Mouse (Mus musculus) c-Kit-positive CD71-positive TER-119-negative erythroid progenitor cells, embryonic 14.5 days (primary cell): Measurements from ENCODE around the gene Rtn2.

Experiments
- DNase-seq: peaks from one replicate; pipeline ENCODE4 v3.0.0-alpha.2; 2013; ENCODE audit warnings: low read depth

Rtn2 gene

DNA sequence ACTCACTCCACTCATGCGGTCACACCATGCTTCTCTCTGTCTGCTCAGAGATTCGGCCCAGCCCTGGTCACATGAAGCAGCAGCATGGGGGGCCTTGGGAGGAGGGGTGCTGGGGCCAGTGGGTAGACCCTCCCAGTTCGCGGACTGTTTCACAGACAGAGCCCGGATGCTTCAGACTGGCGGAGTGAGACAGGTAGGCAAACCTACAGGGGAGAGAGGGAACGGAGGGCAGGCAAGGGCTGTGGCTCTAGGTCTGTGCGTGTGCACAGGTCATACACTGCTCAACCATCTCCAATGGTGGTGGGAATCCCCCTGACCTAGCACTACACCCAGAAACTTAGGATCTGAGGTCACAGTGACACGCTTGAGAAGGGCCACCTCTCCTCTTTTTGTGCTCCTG lies 37.0 kb downstream of the Rtn2 start:
- DNase-seq: no peak

DNA sequence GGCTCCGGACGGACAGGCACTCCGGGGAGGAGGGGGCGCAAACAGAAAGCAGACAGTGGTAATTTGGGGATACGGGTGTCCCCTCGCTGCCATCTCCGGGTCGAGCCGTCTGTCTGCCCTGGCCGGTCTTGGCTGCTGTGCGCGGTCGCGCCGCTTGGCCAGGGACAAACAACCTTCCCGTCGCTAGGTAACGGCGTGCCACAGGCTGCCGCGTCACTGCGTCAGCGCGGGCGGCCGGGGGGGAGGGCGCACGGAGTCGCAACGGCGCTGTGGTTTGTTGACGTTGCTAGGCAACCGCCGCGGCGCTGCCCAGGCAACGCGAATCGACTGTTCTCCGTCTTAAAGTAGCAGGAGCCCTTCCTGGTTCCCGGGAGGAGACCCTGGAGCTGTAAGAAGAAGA lies 37.5 kb downstream of the Rtn2 start:
- peak; percentile 92 for DNase-seq

DNA sequence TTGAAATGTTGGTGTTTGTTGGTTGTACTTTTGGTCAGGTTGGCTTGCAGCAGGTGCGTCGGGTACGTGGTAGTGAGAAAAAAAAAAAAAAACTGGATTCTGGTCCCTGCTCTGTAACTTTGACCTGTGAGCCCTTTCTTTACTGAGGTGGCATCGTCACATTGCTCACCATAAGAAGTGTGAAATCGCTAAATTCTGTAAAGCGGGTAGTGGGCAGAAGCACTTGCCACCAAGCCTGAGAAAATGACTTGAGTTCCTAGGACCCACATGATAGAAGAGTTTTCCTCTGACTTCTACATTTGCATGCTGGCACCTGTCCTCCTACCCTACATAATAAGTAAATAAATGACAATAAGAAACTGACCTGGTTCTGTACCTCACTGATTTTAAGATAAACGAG lies 38.2 kb downstream of the Rtn2 start:
- DNase-seq: no peak

DNA sequence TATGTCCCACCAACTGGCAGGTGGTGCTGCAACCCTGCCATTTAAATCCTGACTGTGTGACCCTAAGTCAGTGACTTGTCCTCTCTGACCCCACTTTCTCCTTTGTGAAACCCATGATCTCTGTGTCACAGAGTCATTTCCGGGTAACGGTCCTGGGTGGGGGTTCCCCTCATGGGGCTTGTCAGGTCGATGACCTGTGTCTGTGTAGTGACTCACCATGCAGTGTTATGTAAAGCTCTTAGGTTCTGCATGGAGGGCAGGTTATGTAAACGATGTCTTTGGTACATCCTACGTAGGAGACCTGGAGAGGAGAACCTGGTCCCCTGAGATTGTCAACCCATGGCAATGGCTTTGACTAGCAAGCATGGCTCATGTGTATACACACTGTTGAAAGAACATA lies 39.0 kb downstream of the Rtn2 start:
- no peak for DNase-seq

DNA sequence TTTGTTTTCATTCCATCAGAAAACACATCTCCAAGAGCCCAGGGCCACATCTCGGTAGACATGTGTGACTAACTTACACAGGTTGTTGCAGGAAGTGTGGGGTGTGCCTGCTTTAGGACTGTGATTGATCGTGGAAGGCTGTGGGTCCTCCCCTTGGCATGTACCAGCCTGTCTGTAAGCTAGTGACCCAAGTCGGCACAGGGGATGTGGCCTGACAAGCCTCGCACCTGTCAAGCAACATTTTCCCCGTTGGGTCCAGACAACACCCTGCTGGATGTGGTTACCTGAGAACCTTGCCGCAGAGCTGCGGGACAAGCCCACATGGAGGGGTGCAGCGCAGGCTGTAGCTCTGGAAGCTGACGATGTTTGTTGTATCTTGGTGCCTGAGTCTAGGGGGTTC lies 40.1 kb downstream of the Rtn2 start:
- no peak for DNase-seq

DNA sequence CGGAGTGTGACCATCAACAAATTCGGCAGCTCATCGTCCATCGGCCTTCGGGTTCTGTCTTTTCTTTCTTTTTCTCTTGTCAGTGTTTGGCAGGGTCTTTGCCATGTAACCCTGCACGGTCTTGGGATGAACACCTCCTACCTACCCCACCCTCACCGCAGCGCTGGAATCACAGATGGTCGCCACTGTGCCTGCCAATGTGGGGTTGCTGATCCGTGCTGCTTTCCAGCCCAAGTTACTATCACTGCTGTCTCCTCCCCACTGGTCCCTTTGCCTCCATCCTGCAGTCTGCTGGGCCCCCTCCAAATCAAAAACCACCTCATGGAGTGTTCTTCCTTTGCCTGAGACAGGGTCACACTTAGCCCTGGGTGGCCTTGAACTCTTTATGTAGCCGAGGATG lies 41.8 kb downstream of the Rtn2 start:
- DNase-seq: no peak

DNA sequence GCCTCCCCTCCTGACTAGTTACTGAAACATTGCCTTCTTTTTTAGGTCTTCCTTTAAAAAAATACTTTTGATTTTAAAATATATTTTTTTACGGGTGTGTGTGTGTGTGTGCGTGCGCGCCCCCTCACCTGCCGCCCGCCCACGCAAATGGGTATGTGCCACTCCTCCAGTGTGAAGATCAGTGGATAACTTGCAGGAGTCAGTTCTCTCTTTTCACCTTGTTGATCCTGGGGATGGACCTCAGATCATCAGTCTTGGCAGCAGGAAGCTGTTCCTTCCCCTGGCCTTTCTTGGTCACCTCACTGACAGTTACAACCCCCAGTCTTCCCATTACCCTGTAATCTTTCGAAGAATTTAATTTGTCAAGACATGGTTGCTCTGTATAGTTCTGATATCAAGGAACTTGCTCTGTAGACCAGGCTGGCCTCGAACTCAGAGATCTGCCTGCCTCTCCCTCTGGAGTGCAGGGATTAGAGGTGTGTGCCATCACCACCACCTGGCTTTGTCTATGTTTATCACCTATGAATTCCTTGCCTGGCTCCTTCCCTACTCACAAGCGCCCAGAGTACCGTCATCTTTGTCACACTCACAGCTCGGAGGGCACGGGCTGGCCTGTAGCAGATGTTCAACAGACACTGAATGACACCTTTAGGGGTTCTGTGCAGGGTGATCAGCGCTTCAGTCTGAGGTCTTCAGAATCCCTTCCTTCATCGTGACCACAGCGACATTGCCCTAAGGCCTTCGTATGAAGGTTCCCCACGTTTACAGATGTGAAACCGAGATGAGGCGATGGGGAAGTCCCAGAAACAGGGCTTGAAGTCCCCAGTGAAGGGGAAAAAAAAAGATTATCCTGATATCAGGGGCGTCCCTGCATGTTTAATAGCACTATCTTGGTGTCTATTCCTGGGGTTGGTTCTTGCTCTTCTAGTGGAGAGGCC lies 43.1 kb downstream of the Rtn2 start:
- DNase-seq: peak; percentile 66

DNA sequence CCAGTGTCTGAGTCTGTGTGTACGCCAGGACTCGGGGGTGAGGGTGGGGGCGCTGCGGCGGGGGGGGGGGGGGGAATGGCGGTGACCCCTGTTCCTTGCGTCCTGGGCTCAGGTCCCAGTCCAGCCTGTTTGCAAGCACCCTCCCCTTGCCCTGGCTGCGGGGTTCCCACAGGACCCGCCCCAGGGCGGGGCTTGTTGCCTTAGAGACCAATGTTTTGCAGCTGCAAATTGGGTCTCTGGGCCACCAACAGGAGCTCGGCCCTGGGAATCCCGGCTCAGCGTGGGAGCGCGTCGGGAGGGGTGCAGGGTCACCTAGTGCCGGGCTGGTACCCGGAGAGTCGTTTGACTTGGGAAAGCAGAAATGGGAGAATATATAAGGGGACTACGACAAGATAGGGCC lies 43.9 kb downstream of the Rtn2 start:
- DNase-seq: peak; percentile 87

DNA sequence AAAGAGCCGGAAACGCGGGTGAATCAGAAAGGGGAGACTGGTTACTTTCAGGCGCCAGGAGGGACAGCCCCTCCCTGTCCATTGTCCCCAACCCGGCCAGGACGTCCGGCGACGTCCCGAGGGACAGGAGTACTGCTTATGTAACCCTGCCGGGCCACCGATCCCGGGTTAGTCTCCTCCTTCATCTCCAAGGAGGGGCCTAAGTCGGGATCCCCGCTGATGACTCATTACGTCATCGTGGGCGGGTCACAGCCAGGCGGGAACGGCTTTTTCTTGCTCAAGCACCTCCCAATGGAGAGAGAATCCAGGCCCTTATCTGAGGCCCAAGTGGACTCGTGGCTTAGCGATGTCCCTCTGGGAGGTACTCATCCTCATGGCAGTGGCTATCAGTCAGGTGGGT lies 44.7 kb downstream of the Rtn2 start:
- DNase-seq: peak; percentile 94

DNA sequence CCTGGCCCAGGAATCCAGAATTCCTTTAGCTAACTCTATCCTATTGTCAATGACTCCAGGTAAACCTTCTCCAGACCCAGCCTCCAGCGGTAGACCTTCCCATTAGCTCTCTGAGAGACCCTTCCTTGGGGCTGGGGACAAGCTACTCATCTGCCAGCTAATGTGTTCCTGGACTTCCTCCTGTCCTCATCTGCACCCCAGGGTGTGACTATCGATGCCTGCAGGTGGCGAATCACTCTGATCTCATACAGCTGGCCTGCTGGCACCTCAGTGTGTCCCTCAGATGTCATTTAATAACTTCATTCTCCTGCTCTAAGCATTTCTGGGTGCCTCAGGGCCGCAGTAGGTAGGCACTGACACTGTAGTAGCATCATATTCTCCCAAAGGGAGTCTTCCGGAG lies 45.4 kb downstream of the Rtn2 start:
- no peak for DNase-seq

DNA sequence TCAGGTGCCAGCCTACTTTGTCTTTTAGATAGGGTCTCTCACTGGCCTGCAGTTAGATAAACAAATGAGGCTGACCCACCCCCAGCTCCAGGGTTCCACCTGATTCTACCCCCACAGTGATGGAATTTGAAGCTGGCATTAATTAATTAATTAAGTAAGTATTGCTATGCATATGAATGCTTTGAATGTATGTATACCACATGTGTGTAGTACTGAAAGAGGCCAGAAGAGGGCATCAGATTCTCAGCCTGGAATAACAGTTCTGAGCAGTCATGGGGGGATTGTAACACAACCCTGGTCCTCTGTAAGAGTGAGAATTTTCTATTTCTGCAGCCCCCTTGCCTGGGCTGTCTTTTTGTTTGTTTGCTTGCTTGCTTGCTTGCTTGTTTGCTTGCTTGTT lies 46.0 kb downstream of the Rtn2 start:
- no peak for DNase-seq

DNA sequence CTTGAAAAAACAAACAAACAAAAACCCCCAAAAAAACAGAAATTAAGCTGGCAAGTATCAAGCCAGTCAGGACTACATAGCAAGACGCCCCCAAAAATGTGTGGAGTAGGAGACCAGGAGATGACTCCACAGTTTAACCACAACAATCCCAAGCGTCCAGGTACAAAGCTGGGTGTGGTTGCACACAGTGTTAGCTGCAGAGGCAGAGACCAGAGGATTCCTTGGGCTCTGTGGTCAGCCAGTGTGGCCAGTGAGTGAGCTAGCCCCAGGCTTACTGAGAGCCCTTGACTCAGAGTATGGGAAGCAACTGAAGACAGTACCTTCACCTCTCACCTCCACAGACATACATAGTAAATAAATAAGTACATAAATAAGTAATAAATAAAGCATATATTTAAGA lies 49.5 kb downstream of the Rtn2 start:
- no peak for DNase-seq

DNA sequence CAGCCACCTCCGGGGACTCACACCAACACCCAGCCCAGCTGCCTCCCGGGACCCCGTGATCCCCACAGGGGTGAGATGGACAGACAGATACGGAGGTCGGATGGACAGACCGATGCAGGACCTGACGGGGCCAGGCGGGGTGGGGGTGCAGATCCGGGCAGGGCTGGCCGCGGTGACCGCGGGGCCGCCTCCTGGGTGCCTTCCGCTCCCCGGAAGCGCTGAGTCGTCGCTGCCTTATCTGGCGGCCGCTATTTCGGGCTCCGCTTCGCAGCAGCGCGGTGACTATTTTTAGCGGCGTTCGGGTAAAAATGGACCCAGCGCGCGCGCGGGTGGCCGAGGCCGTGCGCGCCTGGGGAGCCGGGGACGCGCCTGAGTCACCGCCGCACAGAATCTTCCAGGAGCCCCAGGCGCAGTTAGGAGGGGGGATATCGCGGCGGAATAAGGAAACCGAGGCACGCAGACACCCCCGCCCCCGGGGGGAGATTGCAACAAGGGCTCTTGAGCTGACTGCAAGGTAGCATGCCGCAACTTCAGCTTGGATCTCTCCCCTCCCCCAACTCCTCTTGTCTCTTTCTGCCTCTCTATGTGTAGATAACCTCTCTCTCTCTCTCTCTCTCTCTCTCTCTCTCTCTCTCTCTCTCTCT lies 50.4 kb downstream of the Rtn2 start:
- no peak for DNase-seq

DNA sequence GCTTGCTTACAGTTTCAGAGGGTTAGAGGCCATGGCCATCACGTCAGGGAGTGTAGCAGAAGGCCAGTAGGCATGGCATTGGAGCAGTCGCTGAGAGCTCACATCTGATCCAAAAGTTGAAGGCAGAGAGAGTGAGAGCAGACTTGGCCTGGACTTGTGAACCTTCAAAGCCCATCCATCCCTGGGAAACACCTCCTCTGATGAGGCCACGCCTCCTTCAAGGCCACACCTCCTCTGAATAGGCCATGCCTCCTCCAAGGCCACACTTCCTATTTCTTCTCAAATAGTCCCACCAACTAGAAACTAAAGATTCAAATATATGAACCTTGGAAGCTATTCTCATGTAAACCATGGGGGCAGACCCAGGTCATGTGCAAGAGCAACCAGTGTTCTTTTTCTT lies 53.2 kb downstream of the Rtn2 start:
- DNase-seq: no peak

DNA sequence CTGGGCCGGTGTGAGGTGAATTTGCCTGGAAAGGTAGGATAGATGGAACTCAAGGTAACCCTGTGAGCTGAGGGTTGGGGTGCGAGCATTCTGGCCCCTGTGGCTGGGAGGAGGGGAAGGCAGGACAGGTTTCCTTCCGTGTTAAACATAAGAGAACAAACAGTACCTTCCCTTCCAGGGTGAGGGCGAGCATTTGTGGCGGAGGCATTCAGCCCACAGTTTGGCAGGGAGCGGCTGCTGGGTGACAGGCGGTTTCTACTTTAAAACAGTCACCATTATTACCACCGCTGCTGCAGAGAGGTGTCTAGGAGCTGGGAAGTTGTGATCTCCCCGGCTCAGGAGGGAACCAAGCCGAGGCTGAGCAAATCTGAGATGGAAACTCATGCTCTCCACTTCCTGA lies 54.7 kb downstream of the Rtn2 start:
- DNase-seq: no peak

DNA sequence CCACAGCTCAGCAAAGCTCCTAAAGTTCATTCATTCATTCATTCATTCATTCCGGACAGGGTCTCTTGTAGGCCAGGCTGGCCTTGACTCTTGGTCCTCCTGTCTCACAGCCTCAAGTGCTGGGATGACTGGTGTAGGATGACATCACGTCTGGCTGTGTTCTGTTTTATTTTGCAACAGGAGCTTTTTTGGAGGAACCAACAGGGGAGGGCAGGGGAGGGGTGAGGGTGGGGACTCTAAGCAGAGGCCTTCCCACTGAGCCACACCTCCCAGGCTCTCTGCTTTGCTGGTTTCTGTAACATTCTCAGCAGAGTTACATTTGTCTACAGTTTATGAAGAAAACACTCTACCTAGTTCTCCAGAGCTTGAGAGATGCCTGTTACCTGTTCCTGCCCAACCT lies 55.6 kb downstream of the Rtn2 start:
- DNase-seq: no peak

DNA sequence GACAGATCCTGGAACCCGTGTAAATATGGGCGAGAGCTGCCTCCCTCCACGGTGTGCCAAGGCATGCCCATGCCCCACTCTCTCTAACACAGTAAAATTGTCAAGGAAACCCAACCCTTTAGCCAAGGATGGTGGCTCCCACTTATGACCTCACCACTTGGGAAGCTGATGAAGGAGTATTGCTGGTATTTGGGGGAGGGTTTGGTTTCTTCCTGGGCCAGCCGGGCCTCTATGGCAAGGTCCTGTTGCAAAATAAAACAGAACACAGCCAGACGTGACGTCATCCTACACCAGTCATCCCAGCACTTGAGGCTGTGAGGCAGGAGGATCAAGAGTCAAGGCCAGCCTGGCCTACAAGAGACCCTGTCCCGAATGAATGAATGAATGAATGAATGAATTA lies 56.2 kb downstream of the Rtn2 start:
- DNase-seq: no peak

DNA sequence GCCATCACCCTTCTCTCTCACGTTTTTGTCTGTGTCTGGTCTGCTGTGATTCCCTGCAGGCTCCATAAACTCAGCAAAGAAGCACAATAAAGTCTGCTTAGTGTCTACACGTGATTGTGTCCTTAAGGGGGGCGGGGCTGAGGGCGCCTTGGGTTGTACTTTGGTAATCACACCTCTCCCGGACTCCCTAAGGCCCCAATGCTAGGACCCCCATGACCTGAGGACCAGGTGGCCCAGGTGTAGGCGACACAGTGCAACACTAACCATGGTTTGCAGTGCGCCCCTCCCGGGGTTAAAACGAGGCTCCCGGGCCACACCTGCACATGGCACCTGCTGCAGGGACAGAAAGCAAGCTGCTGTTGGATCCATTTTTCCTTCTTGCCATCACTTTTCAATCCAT lies 58.8 kb downstream of the Rtn2 start:
- no peak for DNase-seq

DNA sequence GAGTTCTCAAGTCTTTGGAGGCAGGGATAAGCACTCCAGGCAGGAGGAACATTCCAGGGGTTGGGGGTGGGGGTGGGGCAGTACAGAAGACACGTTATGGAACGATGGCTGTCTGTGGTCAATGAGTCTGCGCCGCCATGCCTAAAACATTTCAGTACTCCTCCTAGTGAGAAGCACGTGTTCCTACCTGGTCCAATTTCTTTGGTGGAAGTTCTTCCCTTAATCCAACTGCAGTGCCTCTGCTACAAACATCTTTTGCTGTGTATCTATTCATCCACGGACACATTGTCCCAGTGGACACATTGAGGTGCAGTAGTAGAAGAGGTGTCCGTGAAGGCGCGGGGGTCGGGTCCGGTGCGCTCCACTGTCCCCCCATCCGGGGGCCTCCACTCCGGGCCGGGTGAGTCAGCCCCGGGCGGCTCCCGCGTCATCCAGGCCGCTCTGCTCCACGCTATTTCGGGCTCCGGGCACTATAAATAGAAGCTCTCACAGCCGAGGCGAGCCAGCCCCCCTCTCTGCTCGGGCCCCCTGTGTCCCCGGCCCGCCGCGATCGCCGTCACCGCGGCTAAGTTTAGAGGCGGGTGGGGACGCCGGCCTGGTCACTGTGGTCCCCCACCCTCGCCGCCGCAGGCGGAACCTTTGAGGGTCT lies 59.5 kb downstream of the Rtn2 start:
- no peak for DNase-seq

DNA sequence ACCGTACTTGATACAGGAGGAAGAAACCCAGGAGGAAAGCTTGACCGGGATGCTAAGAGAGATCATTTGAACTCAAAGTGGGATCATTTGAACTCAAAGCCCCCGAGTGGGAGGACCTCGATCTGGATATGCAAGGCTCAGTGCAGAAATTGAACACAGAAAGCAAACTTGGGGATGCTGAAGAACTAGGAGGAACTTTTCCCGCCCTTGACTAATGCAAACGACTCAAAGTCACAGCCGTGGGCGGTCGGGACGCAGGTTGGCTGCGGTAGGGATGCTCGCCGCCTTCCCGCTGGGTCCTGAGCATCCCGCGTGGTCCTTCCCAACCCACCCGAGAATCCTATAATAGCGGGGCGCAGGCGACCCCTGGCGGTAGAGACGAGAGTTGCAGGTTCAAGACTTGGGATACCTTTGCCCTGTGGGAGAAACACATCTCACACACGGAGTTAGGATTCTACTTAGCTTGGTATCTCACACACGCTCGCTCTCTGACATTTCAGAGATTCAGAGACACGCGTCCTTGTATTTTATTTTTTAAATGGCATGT lies 60.1 kb downstream of the Rtn2 start:
- DNase-seq: peak; percentile 63

DNA sequence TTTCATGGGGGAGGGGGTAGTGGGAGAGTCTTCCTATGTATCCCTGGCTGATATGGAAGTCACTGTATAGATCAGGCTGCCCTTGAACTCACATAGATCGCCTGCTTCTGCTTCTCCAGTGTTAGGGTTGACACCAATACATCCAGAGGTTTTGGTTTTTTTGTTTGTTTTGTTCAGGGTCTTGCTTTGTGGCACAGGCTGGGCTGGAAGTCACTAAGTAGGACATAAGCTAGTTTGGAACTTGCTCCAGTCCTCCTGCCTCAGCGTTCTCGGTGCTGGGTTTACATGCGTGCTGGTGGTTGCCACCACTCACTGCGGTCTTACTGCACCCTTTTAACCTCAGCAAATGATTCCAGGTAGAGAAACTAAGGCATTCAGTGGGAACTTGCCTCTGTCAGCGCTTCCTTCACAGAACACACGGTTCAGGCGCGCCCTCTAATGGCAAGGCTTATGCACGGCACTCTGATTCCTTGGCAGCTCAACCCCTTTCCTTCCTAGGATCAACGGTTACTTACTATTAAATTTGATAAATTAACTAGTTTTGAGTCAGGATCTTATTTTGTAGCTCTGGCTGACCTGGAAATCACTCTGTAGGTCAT lies 60.9 kb downstream of the Rtn2 start:
- peak; percentile 84 for DNase-seq

DNA sequence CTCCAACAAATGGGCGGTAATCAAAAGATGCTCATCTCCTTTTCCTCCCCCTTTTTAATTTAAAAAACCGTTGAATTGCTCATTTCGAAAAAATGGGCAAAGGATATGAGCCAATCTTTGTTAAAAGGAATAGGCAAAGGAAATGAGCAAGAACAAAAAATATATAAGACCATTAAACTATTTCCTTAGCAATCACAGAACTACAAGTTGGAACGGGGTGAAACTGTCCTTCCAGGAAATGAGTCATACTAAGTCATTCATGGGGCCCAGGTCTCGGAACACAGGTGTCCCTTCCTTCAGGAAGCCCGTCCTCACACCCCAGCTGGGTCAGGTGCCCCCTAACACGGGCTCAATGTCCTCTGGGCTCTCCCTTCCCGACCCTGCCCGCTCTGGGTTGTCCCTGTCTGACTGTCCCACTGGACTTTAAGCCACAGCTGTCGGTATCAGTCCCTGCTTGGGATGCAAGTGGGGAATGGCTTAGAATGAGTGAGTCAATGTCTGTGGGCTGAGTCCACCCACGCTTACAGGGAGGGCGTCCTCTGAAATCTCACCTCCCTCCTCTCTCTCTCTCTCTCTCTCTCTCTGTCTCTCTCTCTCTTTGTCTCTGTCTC lies 61.9 kb downstream of the Rtn2 start, which contains the start of gene Ercc1:
TSS of gene Ercc1 (plus strand) at position 542 of the 611 bp plus-strand sequence.
- DNase-seq: no peak
